Mouse (Mus musculus): ENCODE data around the gene Hmgb2. TPM values are rescaled to one million over a fixed set of nuclear protein-coding genes. Genes with fewer than 3 reads are reported as not detected.
A peak's percentile ranks its signal among the peaks of the same experiment; 100 is the strongest.
"Not testable (repeated sequence)": the region's sequence is repeated elsewhere in the genome, so short reads cannot be mapped to it uniquely, and the experiment has no call there.

The Hmgb2 gene
- polyA plus RNA-seq, 1 experiment from 2014 or later, result 531 TPM

DNA sequence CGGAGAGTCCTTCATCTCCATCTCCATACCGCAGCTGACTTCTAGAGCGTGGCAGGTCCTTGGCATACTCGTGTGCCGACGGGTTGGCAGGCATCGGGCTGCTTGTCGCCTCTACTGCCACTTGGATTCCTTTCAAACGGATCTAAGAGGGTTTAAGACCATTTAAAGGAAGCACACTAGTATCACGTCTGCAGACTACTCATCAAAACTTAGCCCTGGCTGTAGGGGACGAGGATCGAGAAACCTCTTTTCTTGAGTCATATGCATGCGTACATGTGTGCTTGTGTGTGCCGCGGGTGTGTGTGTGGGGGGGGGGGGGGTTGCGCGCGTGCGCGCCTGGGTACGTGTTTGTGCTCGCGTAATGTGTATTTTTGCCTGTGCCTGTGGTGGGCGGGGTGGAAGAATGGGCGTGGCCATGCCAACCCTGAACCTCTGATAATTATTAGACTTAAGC lies 23.4 kb upstream of the Hmgb2 start:
- H3K4me3 ChIP-seq, result peak overlapping the region; percentile 98
- no peaks in the 10 kb centered on the region for H3K9me3 ChIP-seq
- H3K4me2 ChIP-seq (replicated peaks), result peak overlapping the region; percentile 78
- 0% methylated on average over 19 of the region's 25 CpGs for WGBS
- ATAC-seq (ENCODE audit: low FRiP score, low read depth), result peak; percentile 42
- H3K9ac ChIP-seq (replicated peaks), result peak overlapping the region; percentile 60
- H3K36me3 ChIP-seq, result peaks cover 3% of the 10 kb centered on the region; the same call in 1 of the 2 replicates
- H3K27me3 ChIP-seq, result no peaks in the 10 kb centered on the region
- peaks cover 14% of the 10 kb centered on the region for H3K4me1 ChIP-seq
- H3K27ac ChIP-seq (replicated peaks), result peak overlapping the region; percentile 99

DNA sequence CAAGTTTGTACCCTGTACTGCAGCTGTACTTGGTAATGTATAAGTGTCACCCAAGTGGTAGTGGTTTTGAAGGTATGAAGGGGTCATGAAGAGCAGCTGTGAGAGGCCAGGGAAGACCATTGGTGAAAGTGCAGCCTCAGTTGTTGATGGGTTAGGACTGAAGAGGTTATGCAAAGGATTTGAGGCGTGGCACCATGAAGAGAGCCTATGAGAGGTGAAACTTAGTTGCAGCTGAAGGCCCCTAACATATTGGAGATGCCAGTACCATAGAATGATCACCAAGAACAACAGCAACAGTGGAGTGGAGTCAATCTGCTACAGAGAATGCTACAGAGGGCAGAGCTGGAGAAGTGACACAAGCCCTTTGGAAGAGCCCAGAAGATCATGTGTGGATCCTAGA lies 22.3 kb upstream of the Hmgb2 start:
- H3K36me3 ChIP-seq, result no peaks in the 10 kb centered on the region
- no peak for ATAC-seq (ENCODE audit: low FRiP score, low read depth)
- H3K9ac ChIP-seq (replicated peaks), result no peak overlapping the region
- no peaks in the 10 kb centered on the region for H3K27me3 ChIP-seq
- H3K27ac ChIP-seq (replicated peaks), result no peak overlapping the region
- no peak overlapping the region for H3K4me3 ChIP-seq
- peaks cover 14% of the 10 kb centered on the region for H3K4me1 ChIP-seq
- no peak overlapping the region for H3K4me2 ChIP-seq (replicated peaks)
- WGBS, result 100% methylated on average over 1 of the region's 1 CpGs
- H3K9me3 ChIP-seq, result no peaks in the 10 kb centered on the region

DNA sequence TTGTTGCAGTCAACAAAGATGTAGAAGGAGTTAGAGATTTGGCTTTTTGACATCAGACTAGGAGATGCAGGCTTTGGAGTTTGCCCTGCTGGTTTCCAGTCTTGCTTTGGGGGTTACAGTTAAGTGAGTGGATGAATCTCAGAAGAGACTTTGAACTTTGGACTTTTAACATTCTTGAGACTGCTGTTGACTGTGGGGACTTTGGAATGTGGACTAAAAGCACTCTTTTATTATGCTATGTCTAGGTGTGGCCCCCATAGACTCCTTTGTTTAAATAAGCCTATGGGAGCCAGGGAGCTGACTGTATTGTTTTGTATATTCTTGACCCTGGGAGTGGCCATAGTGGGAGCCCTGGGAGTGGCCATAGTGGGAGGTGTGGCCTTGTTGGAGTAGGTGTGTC lies 21.8 kb upstream of the Hmgb2 start:
- no peak for ATAC-seq (ENCODE audit: low FRiP score, low read depth)
- Histone ChIP-seq H3K4me2 (replicated peaks) (no peak overlapping the region), H3K9ac (replicated peaks) (no peak overlapping the region), H3K4me3 (no peak overlapping the region), H3K4me1 (peaks cover 14% of the 10 kb centered on the region), H3K9me3 (no peaks in the 10 kb centered on the region), H3K36me3 (no peaks in the 10 kb centered on the region), H3K27ac (replicated peaks) (no peak overlapping the region), H3K27me3 (no peaks in the 10 kb centered on the region)

DNA sequence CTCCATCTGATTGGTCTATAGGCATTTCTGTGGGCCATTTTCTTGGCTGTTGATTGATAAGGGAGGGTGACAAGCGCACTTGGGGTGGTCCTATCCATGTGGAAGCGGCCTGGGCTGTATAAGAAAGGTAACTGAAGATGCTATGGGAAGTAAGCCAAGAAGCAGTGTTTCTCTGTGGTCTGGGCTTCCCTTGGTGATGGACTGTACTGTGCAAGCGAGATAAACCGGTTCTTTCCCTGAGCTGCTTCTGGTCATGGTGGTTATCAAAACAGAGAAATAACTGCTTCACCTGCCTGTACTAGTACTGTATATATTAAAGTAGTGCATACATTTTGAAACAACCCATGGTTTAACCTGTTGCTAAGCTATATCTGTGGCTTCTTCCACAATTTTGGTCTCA lies 19.8 kb upstream of the Hmgb2 start:
- H3K4me1 ChIP-seq, result 0 out of 2 replicates have a peak, but pooled peaks cover 7% of the 10 kb centered on the region
- H3K36me3 ChIP-seq, result no peaks in the 10 kb centered on the region
- no peaks in the 10 kb centered on the region for H3K9me3 ChIP-seq
- no peak overlapping the region for H3K9ac ChIP-seq (replicated peaks)
- H3K27me3 ChIP-seq, result no peaks in the 10 kb centered on the region
- H3K27ac ChIP-seq (replicated peaks), result no peak overlapping the region
- H3K4me2 ChIP-seq (replicated peaks), result no peak overlapping the region
- ATAC-seq (ENCODE audit: low FRiP score, low read depth), result no peak
- WGBS, result 93% methylated on average over 4 of the region's 4 CpGs
- no peak overlapping the region for H3K4me3 ChIP-seq

DNA sequence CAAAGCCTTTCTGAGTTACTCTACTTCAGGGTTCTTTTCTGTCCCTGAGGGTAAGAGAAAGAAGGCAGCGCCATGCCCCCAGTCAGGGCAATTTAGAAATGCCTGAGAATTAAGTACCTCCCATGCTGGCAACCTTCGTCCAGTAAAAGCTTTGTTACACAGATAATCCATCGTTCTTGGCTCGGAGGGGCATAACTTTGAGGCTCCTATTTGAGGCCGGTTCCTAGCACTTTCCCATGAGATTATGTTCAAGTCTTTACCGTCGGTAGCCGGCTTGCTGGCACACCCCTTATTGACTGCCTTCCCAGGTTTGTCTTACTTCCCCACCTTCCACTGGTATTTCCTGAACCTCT lies 13.2 kb upstream of the Hmgb2 start:
- no peak overlapping the region for H3K27ac ChIP-seq (replicated peaks)
- H3K36me3 ChIP-seq, result no peaks in the 10 kb centered on the region
- no peak overlapping the region for H3K4me3 ChIP-seq
- H3K4me2 ChIP-seq (replicated peaks), result no peak overlapping the region
- no peak overlapping the region for H3K9ac ChIP-seq (replicated peaks)
- no peaks in the 10 kb centered on the region for H3K27me3 ChIP-seq
- H3K9me3 ChIP-seq, result no peaks in the 10 kb centered on the region
- WGBS, result 60% methylated on average over 8 of the region's 8 CpGs
- 0 out of 2 replicates have a peak, but pooled peaks have one; percentile 5 for ATAC-seq (ENCODE audit: low FRiP score, low read depth)
- H3K4me1 ChIP-seq, result peaks cover 6% of the 10 kb centered on the region; the same call in 1 of the 2 replicates

DNA sequence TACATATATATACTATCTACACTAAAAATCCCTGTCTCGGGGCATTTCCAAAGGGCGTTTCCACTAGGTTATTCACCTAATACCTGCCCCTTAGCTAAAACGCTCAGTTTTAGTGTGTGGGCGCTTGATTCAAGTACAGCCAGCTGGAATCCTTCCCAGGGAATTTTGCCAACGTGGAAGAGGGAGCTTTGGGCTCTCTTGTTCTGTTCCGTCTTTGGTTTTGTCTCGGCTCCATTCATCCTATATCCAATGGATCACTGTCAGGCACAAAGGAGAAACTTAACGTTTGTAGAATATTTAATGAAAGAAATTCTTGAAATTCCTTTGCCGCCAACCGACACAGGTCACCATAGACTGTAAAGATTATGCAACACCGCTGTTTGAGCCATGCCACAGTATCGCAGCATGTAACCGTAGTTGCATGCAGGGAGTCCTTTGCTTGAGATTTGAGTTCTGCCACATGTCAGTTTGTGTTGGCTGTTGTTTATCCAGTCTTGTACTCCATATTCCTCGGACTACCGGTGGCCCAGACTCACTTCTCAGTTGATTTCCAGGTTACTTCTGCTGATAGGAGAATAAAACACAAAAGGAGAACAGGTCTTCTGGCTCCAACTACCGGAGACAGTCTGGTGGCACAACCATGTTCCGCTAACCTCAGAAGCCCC lies 12.7 kb upstream of the Hmgb2 start:
- Histone ChIP-seq H3K4me3 (no peak overlapping the region), H3K4me2 (replicated peaks) (no peak overlapping the region; the same call in 1 of the 2 replicates)

DNA sequence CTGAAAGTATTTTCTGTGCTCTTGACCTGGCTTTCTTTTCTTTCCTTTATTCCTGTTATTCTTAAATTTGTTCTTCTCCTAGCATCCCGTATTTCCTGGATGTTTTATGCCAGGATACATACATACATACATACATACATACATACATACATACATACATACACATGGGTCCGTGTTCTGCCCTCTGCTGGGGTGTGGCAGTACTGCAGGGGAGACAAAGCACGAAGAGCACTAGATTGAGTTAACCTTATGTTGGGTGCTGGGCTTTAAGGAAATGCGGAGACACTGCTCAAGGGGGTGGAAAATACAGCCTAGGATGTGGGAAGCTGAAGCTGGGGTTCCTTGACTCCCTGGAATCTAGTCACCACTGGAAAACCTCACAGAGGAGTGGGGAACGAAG lies 8.1 kb upstream of the Hmgb2 start:
- Histone ChIP-seq H3K9me3 (no peaks in the 10 kb centered on the region), H3K36me3 (no peaks in the 10 kb centered on the region), H3K4me1 (peaks cover 6% of the 10 kb centered on the region; the same call in 1 of the 2 replicates), H3K4me2 (replicated peaks) (no peak overlapping the region), H3K9ac (replicated peaks) (no peak overlapping the region), H3K4me3 (no peak overlapping the region), H3K27me3 (no peaks in the 10 kb centered on the region), H3K27ac (replicated peaks) (no peak overlapping the region)
- no peak for ATAC-seq (ENCODE audit: low FRiP score, low read depth)
- WGBS, result 55% methylated on average over 5 of the region's 5 CpGs

More for the DNA sequence above, 12.7 kb upstream of the Hmgb2 start:
- no peaks in the 10 kb centered on the region for H3K9me3 ChIP-seq
- H3K4me1 ChIP-seq, result peaks cover 6% of the 10 kb centered on the region; the same call in 1 of the 2 replicates
- no peaks in the 10 kb centered on the region for H3K36me3 ChIP-seq
- peak; percentile 58 for ATAC-seq (ENCODE audit: low FRiP score, low read depth)
- no peaks in the 10 kb centered on the region for H3K27me3 ChIP-seq
- no peak overlapping the region for H3K9ac ChIP-seq (replicated peaks)
- H3K27ac ChIP-seq (replicated peaks), result peak overlapping the region; percentile 35; the same call in 1 of the 2 replicates
- 56% methylated on average over 17 of the region's 17 CpGs for WGBS

DNA sequence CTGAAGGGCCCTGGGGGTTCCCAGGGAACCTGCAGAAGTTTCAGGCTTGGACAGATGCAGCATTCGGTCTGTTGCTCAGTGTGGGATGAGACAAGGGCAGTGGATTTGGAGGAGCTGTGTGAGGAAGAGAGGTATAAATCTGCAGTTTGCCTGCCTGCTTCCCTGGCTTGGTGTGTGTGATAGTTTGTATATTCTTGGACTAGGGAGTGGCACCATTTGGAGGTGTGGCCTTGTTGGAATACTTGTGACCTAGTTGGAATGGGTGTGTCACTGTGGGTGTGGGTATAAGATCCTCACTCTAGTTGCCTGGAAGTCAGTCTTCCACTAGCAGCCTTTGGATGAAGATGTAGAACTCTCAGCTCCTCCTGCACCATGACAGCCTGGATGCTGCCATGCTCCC lies 6.2 kb upstream of the Hmgb2 start:
- not testable (repeated sequence) for H3K27me3 ChIP-seq; H3K4me1 ChIP-seq; H3K9me3 ChIP-seq; H3K4me2 ChIP-seq (replicated peaks); H3K36me3 ChIP-seq; H3K27ac ChIP-seq (replicated peaks); ATAC-seq (ENCODE audit: low FRiP score, low read depth); H3K9ac ChIP-seq (replicated peaks); H3K4me3 ChIP-seq
- 87% methylated on average over 1 of the region's 1 CpGs for WGBS

DNA sequence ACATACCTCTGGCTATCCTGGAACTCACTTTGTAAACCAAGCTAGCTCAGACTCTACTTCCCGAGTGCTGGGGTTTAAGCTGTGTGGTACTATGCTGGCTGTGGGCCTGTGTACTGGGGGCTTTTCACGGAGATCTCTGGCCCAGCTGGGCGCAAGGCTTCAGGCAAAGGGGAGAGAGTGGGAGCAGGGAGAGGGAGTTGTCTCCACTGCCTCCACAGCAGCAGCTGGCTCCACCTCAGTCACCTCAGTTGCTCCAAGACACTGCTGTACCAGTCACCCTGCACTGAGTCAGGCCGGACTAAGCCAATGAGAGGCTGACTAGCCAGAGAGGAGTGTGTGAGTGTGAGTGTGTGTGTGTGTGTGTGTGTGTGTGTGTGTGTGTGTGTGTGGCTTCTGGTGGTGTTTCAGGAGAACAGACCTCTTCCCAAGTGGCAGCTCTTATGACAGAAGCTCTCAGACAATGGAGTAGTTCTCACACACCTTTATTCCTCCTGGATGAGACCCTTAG lies 4.1 kb upstream of the Hmgb2 start:
- WGBS, result 84% methylated on average over 4 of the region's 4 CpGs
- ATAC-seq (ENCODE audit: low FRiP score, low read depth), result no peak
- no peak overlapping the region for H3K9ac ChIP-seq (replicated peaks)

DNA sequence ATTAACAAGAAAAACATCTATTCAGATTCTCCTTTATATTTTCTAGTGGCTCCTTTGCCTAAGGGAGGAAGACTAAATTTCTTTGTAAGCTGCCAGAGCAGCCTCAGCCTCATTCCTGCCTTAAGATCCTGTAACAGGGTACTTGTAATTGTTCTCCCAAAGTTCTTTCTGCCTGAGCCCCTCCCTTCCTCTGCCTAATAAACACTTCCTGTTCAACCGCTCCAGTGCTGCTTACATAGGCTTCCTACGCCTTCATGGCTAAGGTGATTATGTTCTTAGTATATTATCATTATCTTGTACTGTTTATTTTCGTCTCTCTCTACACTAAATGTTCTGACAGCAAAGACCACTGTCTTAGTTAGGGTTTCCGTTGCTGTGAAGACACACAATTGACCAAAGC lies 3.0 kb upstream of the Hmgb2 start:
- H3K27me3 ChIP-seq, result no peaks in the 10 kb centered on the region
- 89% methylated on average over 4 of the region's 4 CpGs for WGBS
- H3K4me2 ChIP-seq (replicated peaks), result no peak overlapping the region
- H3K36me3 ChIP-seq, result no peaks in the 10 kb centered on the region
- ATAC-seq (ENCODE audit: low FRiP score, low read depth), result no peak
- H3K9ac ChIP-seq (replicated peaks), result no peak overlapping the region
- H3K4me3 ChIP-seq, result no peak overlapping the region
- no peaks in the 10 kb centered on the region for H3K9me3 ChIP-seq
- no peak overlapping the region for H3K27ac ChIP-seq (replicated peaks)
- H3K4me1 ChIP-seq, result peaks cover 9% of the 10 kb centered on the region

More for the DNA sequence above, 4.1 kb upstream of the Hmgb2 start:
- H3K9me3 ChIP-seq, result no peaks in the 10 kb centered on the region
- no peak overlapping the region for H3K4me2 ChIP-seq (replicated peaks)
- H3K27ac ChIP-seq (replicated peaks), result no peak overlapping the region
- H3K4me3 ChIP-seq, result no peak overlapping the region
- H3K36me3 ChIP-seq, result no peaks in the 10 kb centered on the region
- H3K4me1 ChIP-seq, result peaks cover 6% of the 10 kb centered on the region
- no peaks in the 10 kb centered on the region for H3K27me3 ChIP-seq

DNA sequence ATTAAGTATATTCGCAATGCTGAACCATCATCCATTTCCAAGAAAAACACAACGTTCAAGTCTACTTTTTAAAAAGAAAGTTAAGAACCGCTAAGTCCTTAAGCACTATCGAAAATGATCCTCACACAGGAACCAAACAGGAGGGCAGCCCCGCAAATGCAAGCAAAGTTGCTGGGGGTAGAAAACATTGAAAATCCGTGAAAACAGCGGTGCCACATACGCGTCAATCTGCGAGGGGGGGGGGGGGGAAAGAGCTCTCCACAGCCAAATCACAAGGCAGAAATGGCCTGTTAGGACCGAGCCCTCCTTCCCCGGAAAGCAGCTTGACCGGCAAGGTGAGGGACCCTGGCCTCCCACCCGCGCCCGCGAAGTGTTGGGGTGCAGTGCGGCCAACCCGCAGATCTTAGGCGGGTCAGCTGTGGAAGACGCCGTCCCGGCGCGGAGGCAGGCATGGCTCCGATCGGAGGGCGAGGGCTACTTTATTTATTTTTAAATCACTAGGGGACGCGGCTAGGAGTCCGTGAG lies 854 bp upstream of the Hmgb2 start:
- Histone ChIP-seq H3K36me3 (peaks cover 8% of the 10 kb centered on the region; the same call in 1 of the 2 replicates), H3K4me3 (peak overlapping the region; percentile 85), H3K27me3 (no peaks in the 10 kb centered on the region), H3K4me2 (replicated peaks) (peak overlapping the region; percentile 86), H3K27ac (replicated peaks) (peak overlapping the region; percentile 81), H3K9ac (replicated peaks) (peak overlapping the region; percentile 64), H3K4me1 (peaks cover 11% of the 10 kb centered on the region), H3K9me3 (no peaks in the 10 kb centered on the region)
- ATAC-seq (ENCODE audit: low FRiP score, low read depth), result no peak
- WGBS, result 2% methylated on average over 31 of the region's 31 CpGs

DNA sequence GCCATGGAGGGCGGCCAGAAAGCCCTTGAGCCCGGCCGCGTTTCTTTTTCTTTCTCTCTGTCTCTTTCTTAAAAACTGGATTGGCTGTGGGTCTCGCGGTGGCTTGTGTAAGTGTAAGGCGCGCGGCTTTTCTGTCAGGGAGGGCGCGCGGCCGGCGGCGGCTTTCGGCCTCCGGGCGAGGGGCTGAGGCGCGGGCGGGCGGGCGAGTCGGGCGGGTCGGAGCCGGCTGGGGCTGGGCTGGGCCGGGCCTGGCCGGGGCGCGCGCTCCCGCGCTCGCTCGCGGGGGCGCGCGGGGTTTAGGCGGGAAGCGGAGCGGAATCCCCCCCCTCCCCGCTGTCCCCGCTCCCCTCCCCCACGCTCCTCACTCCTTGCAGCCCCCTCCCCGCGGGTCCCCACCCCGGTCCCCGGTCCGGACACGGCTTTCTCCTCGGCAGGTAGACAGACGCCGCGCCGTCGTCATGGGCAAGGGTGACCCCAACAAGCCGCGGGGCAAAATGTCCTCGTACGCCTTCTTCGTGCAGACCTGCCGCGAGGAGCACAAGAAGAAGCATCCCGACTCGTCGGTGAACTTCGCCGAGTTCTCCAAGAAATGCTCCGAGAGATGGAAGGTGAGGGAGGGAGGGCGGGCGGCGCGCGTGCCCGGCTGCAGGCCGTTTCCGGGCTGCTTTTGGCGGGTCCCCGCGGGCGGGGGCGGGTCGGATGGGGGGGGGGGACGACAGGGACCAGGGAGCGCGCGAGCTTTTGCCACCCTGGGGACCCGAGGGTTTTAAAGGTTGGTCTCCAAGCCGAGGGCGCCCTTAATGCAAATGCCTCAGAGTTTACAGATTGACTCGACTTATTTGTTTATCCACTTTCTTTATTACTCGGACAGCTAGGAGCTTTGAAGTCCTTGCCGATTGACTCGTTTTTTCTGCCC lies 692 bp downstream of the Hmgb2 start:
- ATAC-seq (ENCODE audit: low FRiP score, low read depth), result peak; percentile 38
- H3K36me3 ChIP-seq, result peaks cover 12% of the 10 kb centered on the region
- no peaks in the 10 kb centered on the region for H3K27me3 ChIP-seq
- H3K9ac ChIP-seq (replicated peaks), result peak overlapping the region; percentile 97
- peak overlapping the region; percentile 77 for H3K4me2 ChIP-seq (replicated peaks)
- peak overlapping the region; percentile 85 for H3K4me3 ChIP-seq
- peak overlapping the region; percentile 100 for H3K27ac ChIP-seq (replicated peaks)
- under 1% methylated on average over 77 of the region's 96 CpGs for WGBS
- H3K4me1 ChIP-seq, result peaks cover 11% of the 10 kb centered on the region
- H3K9me3 ChIP-seq, result no peaks in the 10 kb centered on the region

Data from midbrain, embryonic 12.5 days (tissue).